Mouse (Mus musculus) liver, embryonic 14.5 days (tissue): ENCODE measurements around the gene Fgfr2. TPM values are rescaled to one million over a fixed set of nuclear protein-coding genes. Genes with fewer than 3 reads are reported as not detected.

Experiments used
- ATAC-seq: fragments of 200-750 bp; cut with Nextera tagmentation; 2 replicates; pipeline ENCODE4 v1.8.0; 2017; ENCODE audit warnings: moderate number of reproducible peaks, mild to moderate bottlenecking, moderate library complexity; ENCODE audit not compliant: insufficient read depth
- DNase-seq, 3 experiments: peaks; one replicate each; pipeline ENCODE4 v3.0.0-alpha.2; 2012 to 2013; ENCODE audit warnings: low read depth in 3 of 3, low spot score in 3 of 3
- H3K27ac ChIP-seq: fragments of 300-500 bp; sonication (generic); 2 replicates; pipeline ENCODE4 v1.5.1; 2014; ENCODE audit warnings: moderate library complexity, mild to moderate bottlenecking, control low read depth, inconsistent platforms
- H3K27me3 ChIP-seq: fragments of 300-500 bp; sonication (generic); 2 replicates; pipeline ENCODE4 v1.6.1; 2014; ENCODE audit warnings: mild to moderate bottlenecking, low read length, moderate library complexity; ENCODE audit not compliant: control insufficient read depth, insufficient read depth
- H3K36me3 ChIP-seq: fragments of 300-500 bp; sonication (generic); replicated peaks from 2 replicates; pipeline ENCODE4 v1.6.1; 2014; ENCODE audit warnings: low read depth; ENCODE audit not compliant: control insufficient read depth, insufficient read depth
- H3K4me1 ChIP-seq, 2 experiments: fragments of 200-500 bp in 1 of 2; fragments of 300-500 bp in 1 of 2; sonication (generic) in 1 of 2; replicated peaks; 2 replicates each; pipeline ENCODE4 v1.6.1; 2012 to 2014; ENCODE audit warnings: antibody characterized with exemption in 1 of 2, inconsistent platforms in 1 of 2, low read length in 1 of 2; ENCODE audit not compliant: control insufficient read depth in 2 of 2, insufficient read depth in 2 of 2
- H3K4me2 ChIP-seq: fragments of 300-500 bp; sonication (generic); 2 replicates; pipeline ENCODE4 v1.6.1; 2014; ENCODE audit warnings: low read depth, mild to moderate bottlenecking, control low read depth, moderate library complexity
- H3K4me3 ChIP-seq, 2 experiments: fragments of 200-500 bp in 1 of 2; fragments of 300-500 bp in 1 of 2; sonication (generic) in 1 of 2; 2 replicates each; pipeline ENCODE4 v1.5.1; 2012 to 2014; ENCODE audit warnings: low read depth in 2 of 2, low read length in 2 of 2, mild to moderate bottlenecking in 2 of 2, control low read depth in 1 of 2, inconsistent platforms in 1 of 2, moderate library complexity in 1 of 2; ENCODE audit not compliant: insufficient read depth in 1 of 2
- H3K9ac ChIP-seq: fragments of 300-500 bp; sonication (generic); replicated peaks from 2 replicates; pipeline ENCODE4 v1.6.1; 2014; ENCODE audit warnings: mild to moderate bottlenecking, control low read depth, moderate library complexity
- H3K9me3 ChIP-seq: fragments of 300-500 bp; sonication (generic); 2 replicates; pipeline ENCODE4 v1.6.1; 2016; ENCODE audit warnings: low read length, mixed read lengths; ENCODE audit not compliant: control insufficient read depth
- CTCF ChIP-seq: IDR thresholded peaks from 2 replicates; pipeline ENCODE4 v1.5.1; 2016; ENCODE audit warnings: antibody characterized with exemption, low read depth, control low read depth
- EP300 ChIP-seq: IDR thresholded peaks from 2 replicates; pipeline ENCODE4 v1.6.1; 2016; ENCODE audit warnings: antibody characterized with exemption, low read depth
- WGBS: fragments of 180-500 bp; shearing (Covaris S2); extraction: QIAGEN DNeasy Blood & Tissue Kit; methylation state at CpG from one replicate; pipeline ENCODE4 v1.1.7; 2014; ENCODE audit not compliant: insufficient replicate concordance; 5-methylcytosine and 5-hydroxymethylcytosine counted together
- polyA plus RNA-seq, 2 experiments: library from polyadenylated mRNA; depleted of rRNA in 1 of 2; stranded (reverse) in 1 of 2; unstranded in 1 of 2; fragments of >200 nt; fragmentation: Nextera tagmentation in 1 of 2; extraction: Ambion mirVana in 1 of 2; gene quantifications; 2 replicates each; pipeline versions ENCODE4 v1.2.1 to v1.2.3; 2012 to 2014

Fgfr2 gene
- polyA plus RNA-seq, 2 experiments, result 7.9 to 8.8 TPM

GRCm38 (mm10) chr7:130945730-130946129, 2177.4 kb downstream of the Fgfr2 start:
- no peak for ATAC-seq
- WGBS, result 69% methylated on average over 3 of the region's 3 CpGs
- DNase-seq, result no peak
- no peak overlapping the region for H3K4me2 ChIP-seq
- no peak overlapping the region for H3K4me3 ChIP-seq
- H3K27ac ChIP-seq, result no peak overlapping the region
- no peaks in the 10 kb centered on the region for H3K9me3 ChIP-seq
- no peaks in the 10 kb centered on the region for H3K36me3 ChIP-seq
- no peak for TF ChIP-seq EP300
- no peak for TF ChIP-seq CTCF
- H3K27me3 ChIP-seq, result no peaks in the 10 kb centered on the region
- no peak overlapping the region for H3K9ac ChIP-seq
- H3K4me1 ChIP-seq, result no peaks in the 10 kb centered on the region

GRCm38 (mm10) chr7:130944766-130945475, 2178.2 kb downstream of the Fgfr2 start:
- WGBS, result 70% methylated on average over 11 of the region's 11 CpGs
- no peak for TF ChIP-seq EP300
- TF ChIP-seq CTCF, result no peak
- H3K9me3 ChIP-seq, result no peaks in the 10 kb centered on the region

GRCm38 (mm10) chr7:130943280-130943895, 2179.8 kb downstream of the Fgfr2 start:
- Histone ChIP-seq H3K36me3 (no peaks in the 10 kb centered on the region), H3K27me3 (peaks cover under 1% of the 10 kb centered on the region; the same call in 1 of the 2 replicates), H3K9me3 (no peaks in the 10 kb centered on the region), H3K9ac (no peak overlapping the region), H3K4me2 (no peak overlapping the region), H3K27ac (no peak overlapping the region), H3K4me3 (no peak overlapping the region), H3K4me1 (no peaks in the 10 kb centered on the region)
- WGBS, result 56% methylated on average over 9 of the region's 9 CpGs
- ATAC-seq, result no peak
- peak in 1 of 3 experiments; percentile 9 for DNase-seq
- TF ChIP-seq CTCF, result no peak
- TF ChIP-seq EP300, result no peak

More at GRCm38 (mm10) chr7:130944766-130945475, 2178.2 kb downstream of the Fgfr2 start:
- DNase-seq, result no peak
- H3K4me1 ChIP-seq, result no peaks in the 10 kb centered on the region
- H3K4me2 ChIP-seq, result no peak overlapping the region
- no peak overlapping the region for H3K9ac ChIP-seq
- H3K4me3 ChIP-seq, result no peak overlapping the region
- ATAC-seq, result no peak
- no peaks in the 10 kb centered on the region; the same call in 1 of the 2 replicates for H3K27me3 ChIP-seq
- no peak overlapping the region for H3K27ac ChIP-seq
- H3K36me3 ChIP-seq, result no peaks in the 10 kb centered on the region

GRCm38 (mm10) chr7:130940733-130941132, 2182.4 kb downstream of the Fgfr2 start:
- ATAC-seq (no peak), DNase-seq (no peak)
- Histone ChIP-seq H3K4me1 (no peaks in the 10 kb centered on the region), H3K27me3 (peaks cover 27% of the 10 kb centered on the region), H3K4me2 (no peak overlapping the region), H3K9me3 (no peaks in the 10 kb centered on the region), H3K4me3 (no peak overlapping the region), H3K36me3 (no peaks in the 10 kb centered on the region), H3K9ac (no peak overlapping the region), H3K27ac (no peak overlapping the region)
- WGBS, result 68% methylated on average over 8 of the region's 8 CpGs
- TF ChIP-seq CTCF (no peak), EP300 (no peak)

GRCm38 (mm10) chr7:130938896-130939295, 2184.3 kb downstream of the Fgfr2 start:
- Histone ChIP-seq H3K4me3 (no peak overlapping the region), H3K27ac (no peak overlapping the region), H3K27me3 (peaks cover 41% of the 10 kb centered on the region), H3K4me2 (no peak overlapping the region), H3K9ac (no peak overlapping the region), H3K9me3 (no peaks in the 10 kb centered on the region), H3K4me1 (no peaks in the 10 kb centered on the region), H3K36me3 (no peaks in the 10 kb centered on the region)
- TF ChIP-seq EP300 (no peak), CTCF (no peak)
- DNase-seq (no peak), ATAC-seq (no peak)
- 66% methylated on average over 8 of the region's 8 CpGs for WGBS
